Mouse (Mus musculus): ENCODE measurements at regions not wholly inside any gene's neighbourhood (a gene's known extent, or its start where the extent isn't known, plus 50 kb on each side); places are given as distances from the start of the nearest gene placed in this dataset.

- no peaks in the 10 kb centered on the region for H3K27me3 ChIP-seq (ENCODE audit: control insufficient read depth, insufficient read depth, low read length)
- no peaks in the 10 kb centered on the region for H3K4me1 ChIP-seq (ENCODE audit: control insufficient read depth, insufficient read depth, low read length)
- H3K4me3 ChIP-seq (ENCODE audit: control insufficient read depth, low read depth, low read length): no peak overlapping the region
- no peaks in the 10 kb centered on the region for H3K36me3 ChIP-seq (ENCODE audit: control insufficient read depth, insufficient read depth, low read length)
- H3K27ac ChIP-seq (ENCODE audit: control insufficient read depth, insufficient read depth, low read depth, low read length): no peak overlapping the region
- TF ChIP-seq POLR2A (IDR thresholded peaks at IDR 0.05; ENCODE audit: control insufficient read depth, low read depth, low read length) (no peak), CTCF (IDR thresholded peaks at IDR 0.05; ENCODE audit: control insufficient read depth, insufficient read depth, insufficient replicate concordance, low read depth, low read length) (no peak)
These were observed 123.7 kb upstream of the Got2 start for GRCm38 (mm10) chr8:96012002-96012401.

- H3K27me3 ChIP-seq (ENCODE audit: control insufficient read depth, insufficient read depth, low read length): no peaks in the 10 kb centered on the region
- no peak overlapping the region for H3K27ac ChIP-seq (ENCODE audit: control insufficient read depth, insufficient read depth, low read depth, low read length)
- H3K4me3 ChIP-seq (ENCODE audit: control insufficient read depth, low read depth, low read length): no peak overlapping the region
- no peaks in the 10 kb centered on the region for H3K36me3 ChIP-seq (ENCODE audit: control insufficient read depth, insufficient read depth, low read length)
- no peak for TF ChIP-seq CTCF (IDR thresholded peaks at IDR 0.05; ENCODE audit: control insufficient read depth, insufficient read depth, insufficient replicate concordance, low read depth, low read length)
- TF ChIP-seq POLR2A (IDR thresholded peaks at IDR 0.05; ENCODE audit: control insufficient read depth, low read depth, low read length): no peak
- no peaks in the 10 kb centered on the region for H3K4me1 ChIP-seq (ENCODE audit: control insufficient read depth, insufficient read depth, low read length)
These were observed 103.6 kb upstream of the Got2 start for GRCm38 (mm10) chr8:95991826-95992463.

GRCm38 (mm10) chr8:95988616-95989380 is 100.5 kb upstream of the Got2 start:
- TF ChIP-seq POLR2A (IDR thresholded peaks at IDR 0.05; ENCODE audit: control insufficient read depth, low read depth, low read length) (no peak), CTCF (IDR thresholded peaks at IDR 0.05; ENCODE audit: control insufficient read depth, insufficient read depth, insufficient replicate concordance, low read depth, low read length) (no peak)
- Histone ChIP-seq H3K4me1 (ENCODE audit: control insufficient read depth, insufficient read depth, low read length) (no peaks in the 10 kb centered on the region), H3K27ac (ENCODE audit: control insufficient read depth, insufficient read depth, low read depth, low read length) (no peak overlapping the region), H3K36me3 (ENCODE audit: control insufficient read depth, insufficient read depth, low read length) (no peaks in the 10 kb centered on the region), H3K27me3 (ENCODE audit: control insufficient read depth, insufficient read depth, low read length) (no peaks in the 10 kb centered on the region), H3K4me3 (ENCODE audit: control insufficient read depth, low read depth, low read length) (no peak overlapping the region)

- Histone ChIP-seq H3K4me3 (ENCODE audit: control insufficient read depth, low read depth, low read length) (no peak overlapping the region), H3K27ac (ENCODE audit: control insufficient read depth, insufficient read depth, low read depth, low read length) (no peak overlapping the region), H3K27me3 (ENCODE audit: control insufficient read depth, insufficient read depth, low read length) (no peaks in the 10 kb centered on the region), H3K4me1 (ENCODE audit: control insufficient read depth, insufficient read depth, low read length) (no peaks in the 10 kb centered on the region), H3K36me3 (ENCODE audit: control insufficient read depth, insufficient read depth, low read length) (no peaks in the 10 kb centered on the region)
- TF ChIP-seq POLR2A (IDR thresholded peaks at IDR 0.05; ENCODE audit: control insufficient read depth, low read depth, low read length) (no peak), CTCF (IDR thresholded peaks at IDR 0.05; ENCODE audit: control insufficient read depth, insufficient read depth, insufficient replicate concordance, low read depth, low read length) (no peak)
These were observed 98.7 kb upstream of the Got2 start for GRCm38 (mm10) chr8:95987011-95987440.

GRCm38 (mm10) chr8:95986410-95986809 is 98.1 kb upstream of the Got2 start:
- Histone ChIP-seq H3K27me3 (ENCODE audit: control insufficient read depth, insufficient read depth, low read length) (no peaks in the 10 kb centered on the region), H3K4me1 (ENCODE audit: control insufficient read depth, insufficient read depth, low read length) (no peaks in the 10 kb centered on the region), H3K4me3 (ENCODE audit: control insufficient read depth, low read depth, low read length) (no peak overlapping the region), H3K27ac (ENCODE audit: control insufficient read depth, insufficient read depth, low read depth, low read length) (no peak overlapping the region), H3K36me3 (ENCODE audit: control insufficient read depth, insufficient read depth, low read length) (no peaks in the 10 kb centered on the region)
- TF ChIP-seq POLR2A (IDR thresholded peaks at IDR 0.05; ENCODE audit: control insufficient read depth, low read depth, low read length) (no peak), CTCF (IDR thresholded peaks at IDR 0.05; ENCODE audit: control insufficient read depth, insufficient read depth, insufficient replicate concordance, low read depth, low read length) (no peak)

GRCm38 (mm10) chr8:95983690-95984089 is 95.3 kb upstream of the Got2 start:
- no peak for TF ChIP-seq POLR2A (IDR thresholded peaks at IDR 0.05; ENCODE audit: control insufficient read depth, low read depth, low read length)
- no peak for TF ChIP-seq CTCF (IDR thresholded peaks at IDR 0.05; ENCODE audit: control insufficient read depth, insufficient read depth, insufficient replicate concordance, low read depth, low read length)
- Histone ChIP-seq H3K4me3 (ENCODE audit: control insufficient read depth, low read depth, low read length) (no peak overlapping the region), H3K27me3 (ENCODE audit: control insufficient read depth, insufficient read depth, low read length) (no peaks in the 10 kb centered on the region), H3K27ac (ENCODE audit: control insufficient read depth, insufficient read depth, low read depth, low read length) (no peak overlapping the region), H3K4me1 (ENCODE audit: control insufficient read depth, insufficient read depth, low read length) (no peaks in the 10 kb centered on the region), H3K36me3 (ENCODE audit: control insufficient read depth, insufficient read depth, low read length) (no peaks in the 10 kb centered on the region)

GRCm38 (mm10) chr8:95980405-95980804 is 92.1 kb upstream of the Got2 start:
- H3K27me3 ChIP-seq (ENCODE audit: control insufficient read depth, insufficient read depth, low read length): no peaks in the 10 kb centered on the region
- no peaks in the 10 kb centered on the region for H3K36me3 ChIP-seq (ENCODE audit: control insufficient read depth, insufficient read depth, low read length)
- no peaks in the 10 kb centered on the region for H3K4me1 ChIP-seq (ENCODE audit: control insufficient read depth, insufficient read depth, low read length)
- no peak overlapping the region for H3K27ac ChIP-seq (ENCODE audit: control insufficient read depth, insufficient read depth, low read depth, low read length)
- no peak overlapping the region for H3K4me3 ChIP-seq (ENCODE audit: control insufficient read depth, low read depth, low read length)
- no peak for TF ChIP-seq POLR2A (IDR thresholded peaks at IDR 0.05; ENCODE audit: control insufficient read depth, low read depth, low read length)
- no peak for TF ChIP-seq CTCF (IDR thresholded peaks at IDR 0.05; ENCODE audit: control insufficient read depth, insufficient read depth, insufficient replicate concordance, low read depth, low read length)
